Mouse (Mus musculus) E14TG2a.4 (cell line): ENCODE results near the gene Sgms1.

Experiments
- CTCF ChIP-seq: conservative IDR thresholded peaks from 2 replicates; pipeline ENCODE4 v1.5.1; 2014; ENCODE audit warnings: low read length
- NANOG ChIP-seq: IDR thresholded peaks from 2 replicates; pipeline ENCODE4 v1.6.1; 2014; ENCODE audit warnings: borderline replicate concordance, low read length, mixed read lengths
- POU5F1 ChIP-seq: IDR thresholded peaks from 2 replicates; pipeline ENCODE4 v1.6.1; 2014; ENCODE audit warnings: low read length, borderline replicate concordance

DNA sequence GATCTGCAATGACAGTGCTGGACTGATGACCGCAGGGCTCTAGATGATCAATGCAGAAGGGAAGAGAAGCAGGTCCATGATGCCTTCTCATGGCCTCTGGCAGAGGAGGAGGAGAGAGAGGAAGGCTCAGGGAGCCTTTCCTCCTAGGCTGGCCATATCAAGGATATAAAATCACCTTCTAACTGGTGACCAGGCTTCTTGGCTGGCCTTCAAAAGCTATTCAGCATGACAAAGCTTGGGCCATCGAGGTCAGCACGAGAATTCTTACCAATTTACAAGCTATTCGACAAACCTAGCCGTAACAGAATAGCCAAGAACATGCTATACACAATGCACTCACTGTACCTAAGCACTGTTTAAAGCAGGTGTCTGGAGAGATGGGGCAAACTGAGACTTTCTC is 159.7 kb downstream of the Sgms1 start:
- TF ChIP-seq CTCF = no peak
- TF ChIP-seq NANOG = no peak
- TF ChIP-seq POU5F1 = no peak
